Mouse (Mus musculus) mature B cell (primary cell): Measurements from ENCODE around the gene Fetub.

Experiments
- in situ Hi-C: fragments of 300-500 bp; cut with MboI; formaldehyde crosslinking; loops from 2 replicates; pipeline ENCODE4 v1.14.3; 2019

Fetub gene

GRCm38 (mm10) chr16:22918034-22918433, at the start of gene Fetub:
Fetub (plus strand) TSS chr16:22918334.
- in situ Hi-C loops: no loop called here

GRCm38 (mm10) chr16:22872397-22872796, 45.7 kb upstream of the Fetub start:
- in situ Hi-C loops: no loop called here

- in situ Hi-C loops: no loop called here
These were observed 44.8 kb upstream of the Fetub start for GRCm38 (mm10) chr16:22873369-22873768.

GRCm38 (mm10) chr16:22876218-22877043, 41.7 kb upstream of the Fetub start:
- in situ Hi-C loops: loop anchor here (25.0 kb wide), 2 partner anchors 261 to 536 kb away; partner anchors contain the start of genes Adipoq and Rfc4

- in situ Hi-C loops: loop anchor here (25.0 kb wide), 2 partner anchors 259 to 534 kb away; partner anchors contain the start of genes Adipoq and Rfc4
These were observed 40.3 kb upstream of the Fetub start for GRCm38 (mm10) chr16:22877660-22878390.

GRCm38 (mm10) chr16:22878716-22879115, 39.4 kb upstream of the Fetub start:
- in situ Hi-C loops: loop anchor here (25.0 kb wide), 2 partner anchors 259 to 534 kb away; partner anchors contain the start of genes Adipoq and Rfc4

GRCm38 (mm10) chr16:22879945-22880595, 38.1 kb upstream of the Fetub start:
- in situ Hi-C loops: loop anchor here (25.0 kb wide), 2 partner anchors 257 to 532 kb away; partner anchors contain the start of genes Adipoq and Rfc4

- in situ Hi-C loops: loop anchor here (25.0 kb wide), 2 partner anchors 256 to 531 kb away; partner anchors contain the start of genes Adipoq and Rfc4
These were observed 37.2 kb upstream of the Fetub start for GRCm38 (mm10) chr16:22880900-22881299.

GRCm38 (mm10) chr16:22881487-22881886, 36.6 kb upstream of the Fetub start:
- in situ Hi-C loops: loop anchor here (25.0 kb wide), 2 partner anchors 256 to 531 kb away; partner anchors contain the start of genes Adipoq and Rfc4

GRCm38 (mm10) chr16:22883441-22883840, 34.7 kb upstream of the Fetub start:
- in situ Hi-C loops: loop anchor here (25.0 kb wide), 2 partner anchors 254 to 529 kb away; partner anchors contain the start of genes Adipoq and Rfc4

GRCm38 (mm10) chr16:22885356-22885755, 32.8 kb upstream of the Fetub start:
- in situ Hi-C loops: loop anchor here (25.0 kb wide), 2 partner anchors 252 to 527 kb away; partner anchors contain the start of genes Adipoq and Rfc4

GRCm38 (mm10) chr16:22886726-22887125, 31.4 kb upstream of the Fetub start:
- in situ Hi-C loops: loop anchor here (25.0 kb wide), 2 partner anchors 251 to 526 kb away; partner anchors contain the start of genes Adipoq and Rfc4

- in situ Hi-C loops: loop anchor here (25.0 kb wide), 2 partner anchors 248 to 523 kb away; partner anchors contain the start of genes Adipoq and Rfc4
These were observed 29.3 kb upstream of the Fetub start for GRCm38 (mm10) chr16:22888835-22889234.

- in situ Hi-C loops: loop anchor here (25.0 kb wide), 2 partner anchors 248 to 523 kb away; partner anchors contain the start of genes Adipoq and Rfc4
These were observed 28.4 kb upstream of the Fetub start for GRCm38 (mm10) chr16:22889716-22890115.

- in situ Hi-C loops: loop anchor here (25.0 kb wide), 2 partner anchors 246 to 521 kb away; partner anchors contain the start of genes Adipoq and Rfc4
These were observed 27.2 kb upstream of the Fetub start, which contains the start of gene Ahsg for GRCm38 (mm10) chr16:22890683-22891510. Ahsg (plus strand) TSS chr16:22891277.

GRCm38 (mm10) chr16:22891733-22892154, 26.4 kb upstream of the Fetub start:
- in situ Hi-C loops: loop anchor here (25.0 kb wide), 2 partner anchors 246 to 521 kb away; partner anchors contain the start of genes Adipoq and Rfc4

- in situ Hi-C loops: loop anchor here (25.0 kb wide), 2 partner anchors 243 to 518 kb away; partner anchors contain the start of genes Adipoq and Rfc4
These were observed 24.0 kb upstream of the Fetub start for GRCm38 (mm10) chr16:22894095-22894494.

GRCm38 (mm10) chr16:22896618-22897017, 21.5 kb upstream of the Fetub start:
- in situ Hi-C loops: loop anchor here (25.0 kb wide), 2 partner anchors 241 to 516 kb away; partner anchors contain the start of genes Adipoq and Rfc4

GRCm38 (mm10) chr16:22899346-22899745, 18.8 kb upstream of the Fetub start:
- in situ Hi-C loops: loop anchor here (25.0 kb wide), 2 partner anchors 238 to 513 kb away; partner anchors contain the start of genes Adipoq and Rfc4
